Mouse (Mus musculus) kidney, embryonic 15.5 days (tissue): ENCODE data around the gene Prelid3b. TPM values are rescaled to one million over a fixed set of nuclear protein-coding genes. Genes with fewer than 3 reads are reported as not detected.

Experiments used
- ATAC-seq: fragments of 200-750 bp; cut with Nextera tagmentation; replicated peaks from 2 replicates; pipeline ENCODE4 v1.8.0; 2017; ENCODE audit warnings: moderate TSS enrichment; ENCODE audit not compliant: low FRiP score
- H3K27ac ChIP-seq: fragments of 300-500 bp; sonication (generic); 2 replicates; pipeline ENCODE4 v1.5.1; 2015; ENCODE audit warnings: mild to moderate bottlenecking, inconsistent platforms
- H3K27me3 ChIP-seq: fragments of 300-500 bp; sonication (generic); 2 replicates; pipeline ENCODE4 v1.6.1; 2015; ENCODE audit warnings: inconsistent platforms
- H3K36me3 ChIP-seq: fragments of 300-500 bp; sonication (generic); 2 replicates; pipeline ENCODE4 v1.6.1; 2015; ENCODE audit warnings: inconsistent platforms
- H3K4me1 ChIP-seq: fragments of 300-500 bp; sonication (generic); 2 replicates; pipeline ENCODE4 v1.6.1; 2015; ENCODE audit warnings: inconsistent platforms
- H3K4me2 ChIP-seq: fragments of 300-500 bp; sonication (generic); 2 replicates; pipeline ENCODE4 v1.6.1; 2015; ENCODE audit warnings: moderate library complexity, mild to moderate bottlenecking, inconsistent platforms
- H3K4me3 ChIP-seq: fragments of 300-500 bp; sonication (generic); replicated peaks from 2 replicates; pipeline ENCODE4 v1.5.1; 2015; ENCODE audit warnings: mild to moderate bottlenecking, inconsistent platforms
- H3K9ac ChIP-seq: fragments of 300-500 bp; sonication (generic); 2 replicates; pipeline ENCODE4 v1.6.1; 2015; ENCODE audit warnings: mild to moderate bottlenecking, inconsistent platforms
- H3K9me3 ChIP-seq: fragments of 300-500 bp; sonication (generic); replicated peaks from 2 replicates; pipeline ENCODE4 v1.6.1; 2016; ENCODE audit warnings: inconsistent platforms
- WGBS: fragments of 180-500 bp; shearing (Covaris S2); methylation state at CpG from one replicate; pipeline ENCODE4 v1.1.7; 2015; ENCODE audit warnings: mixed read lengths; 5-methylcytosine and 5-hydroxymethylcytosine counted together
- polyA plus RNA-seq: library from polyadenylated mRNA; unstranded; fragments of >200 nt; fragmentation: Nextera tagmentation; extraction: Ambion mirVana; gene quantifications from 2 replicates; pipeline ENCODE4 v1.2.1, GENCODE M21; 2015

Prelid3b gene
- polyA plus RNA-seq, 1 experiment from 2014 or later = 110 TPM

DNA sequence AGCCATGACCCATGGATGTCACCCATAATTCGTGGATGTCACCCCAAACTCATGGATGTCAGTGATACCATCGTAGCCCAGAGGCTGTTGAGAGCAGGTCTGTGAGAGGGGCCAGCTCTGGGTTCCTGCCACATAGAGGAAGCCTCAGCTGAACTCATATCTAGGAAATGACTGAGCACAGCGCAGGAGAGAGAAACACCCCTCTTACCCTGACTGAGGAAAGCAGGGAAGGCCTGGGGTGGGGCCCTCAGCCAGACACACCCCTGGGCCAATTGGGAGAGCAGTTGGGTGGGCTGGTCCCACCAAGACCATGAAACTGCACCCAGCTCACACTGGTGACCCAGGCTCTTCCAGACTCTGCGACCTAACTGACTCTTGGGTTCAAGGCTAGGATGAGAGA lies 22.5 kb downstream of the Prelid3b start, which contains the start of gene Tubb1:
Gene Tubb1 (plus strand): TSS at position 343 of the 400 bp plus-strand sequence.
- Histone ChIP-seq H3K9me3 (no peaks in the 10 kb centered on the region), H3K36me3 (no peaks in the 10 kb centered on the region), H3K9ac (no peak within 1 kb of the TSS), H3K4me3 (no peak within 1 kb of the TSS), H3K27ac (no peak within 1 kb of the TSS), H3K4me2 (no peak within 1 kb of the TSS), H3K4me1 (peaks cover 7% of the 10 kb centered on the region; the same call in 1 of the 2 replicates), H3K27me3 (no peaks in the 10 kb centered on the region)
- ATAC-seq = no peak
- WGBS = 73% methylated on average over 4 of the region's 4 CpGs

DNA sequence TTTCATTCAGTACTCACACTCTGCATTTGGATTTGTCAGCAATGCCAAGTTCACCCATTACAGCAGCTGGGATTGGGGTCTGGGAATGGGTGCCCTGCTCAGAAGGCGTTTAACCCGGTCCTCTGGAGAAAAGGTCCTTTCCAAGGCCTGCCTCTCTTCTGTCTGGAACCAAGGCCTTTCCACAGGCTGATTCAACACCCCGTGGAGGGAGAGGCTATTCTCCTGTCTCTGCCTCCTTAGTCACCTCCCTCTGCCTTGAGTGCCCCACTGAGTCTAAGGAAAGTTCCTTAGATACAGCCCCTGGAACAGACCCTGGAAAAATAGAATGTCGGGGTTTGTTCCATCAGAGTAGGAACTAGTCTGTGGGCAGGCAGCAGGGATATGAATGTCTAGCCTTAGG lies 24.5 kb downstream of the Prelid3b start:
- Histone ChIP-seq H3K27ac (no peak overlapping the region), H3K36me3 (no peaks in the 10 kb centered on the region), H3K4me1 (peaks cover 7% of the 10 kb centered on the region; the same call in 1 of the 2 replicates), H3K27me3 (no peaks in the 10 kb centered on the region), H3K9me3 (no peaks in the 10 kb centered on the region), H3K4me3 (no peak overlapping the region), H3K4me2 (no peak overlapping the region), H3K9ac (no peak overlapping the region)
- no peak for ATAC-seq
- 87% methylated on average over 4 of the region's 4 CpGs for WGBS

DNA sequence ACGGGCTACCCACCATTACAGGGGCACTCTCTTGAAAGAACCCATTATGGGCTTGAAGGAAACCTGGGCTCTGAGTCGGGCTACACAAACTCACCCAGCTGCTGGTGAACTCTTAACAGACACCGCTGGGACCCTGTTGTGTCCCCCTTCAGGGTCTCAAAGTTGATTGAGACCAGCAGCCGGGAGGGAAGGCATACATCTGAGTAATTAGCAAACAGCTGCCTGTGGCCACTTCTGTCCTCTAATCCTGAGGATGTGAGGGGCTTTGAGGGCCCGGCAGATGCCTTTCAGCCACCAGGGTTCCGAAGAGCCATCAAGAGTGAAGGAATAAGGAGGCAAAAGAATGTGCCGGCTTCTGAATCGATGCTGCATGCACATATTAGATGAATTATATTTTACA lies 26.0 kb downstream of the Prelid3b start:
- no peak for ATAC-seq
- no peaks in the 10 kb centered on the region for H3K27me3 ChIP-seq
- H3K36me3 ChIP-seq = no peaks in the 10 kb centered on the region
- H3K9me3 ChIP-seq = no peaks in the 10 kb centered on the region
- H3K9ac ChIP-seq = no peak overlapping the region
- 69% methylated on average over 8 of the region's 8 CpGs for WGBS
- peaks cover 17% of the 10 kb centered on the region for H3K4me1 ChIP-seq
- no peak overlapping the region for H3K4me3 ChIP-seq
- H3K27ac ChIP-seq = no peak overlapping the region
- no peak overlapping the region for H3K4me2 ChIP-seq

DNA sequence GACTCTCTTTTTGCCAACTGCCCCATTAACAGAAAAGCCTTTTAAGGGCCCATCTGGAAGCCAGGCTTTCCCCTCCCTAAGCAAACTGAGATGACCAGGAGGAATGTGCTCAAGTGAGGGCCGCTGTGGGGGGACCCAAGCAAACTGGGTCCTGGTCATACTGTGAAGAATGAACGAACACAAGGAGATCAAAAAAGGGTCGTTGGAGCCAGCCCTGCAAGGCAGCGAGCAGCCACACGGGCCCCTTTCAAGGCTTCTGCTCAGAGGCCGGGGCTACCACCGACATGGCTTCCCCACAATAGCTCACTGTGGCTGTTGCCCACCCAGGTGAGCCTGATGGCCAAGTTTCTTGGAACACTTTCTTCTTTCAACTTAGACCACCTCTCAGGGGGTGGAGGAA lies 26.4 kb downstream of the Prelid3b start:
- no peak; the same call in 1 of the 2 replicates for ATAC-seq
- no peak overlapping the region for H3K9ac ChIP-seq
- H3K4me3 ChIP-seq = no peak overlapping the region
- no peak overlapping the region for H3K27ac ChIP-seq
- no peaks in the 10 kb centered on the region for H3K9me3 ChIP-seq
- no peaks in the 10 kb centered on the region for H3K27me3 ChIP-seq
- H3K4me2 ChIP-seq = no peak overlapping the region
- H3K36me3 ChIP-seq = no peaks in the 10 kb centered on the region
- 45% methylated on average over 7 of the region's 7 CpGs for whole genome bisulfite sequencing
- H3K4me1 ChIP-seq = peaks cover 17% of the 10 kb centered on the region

DNA sequence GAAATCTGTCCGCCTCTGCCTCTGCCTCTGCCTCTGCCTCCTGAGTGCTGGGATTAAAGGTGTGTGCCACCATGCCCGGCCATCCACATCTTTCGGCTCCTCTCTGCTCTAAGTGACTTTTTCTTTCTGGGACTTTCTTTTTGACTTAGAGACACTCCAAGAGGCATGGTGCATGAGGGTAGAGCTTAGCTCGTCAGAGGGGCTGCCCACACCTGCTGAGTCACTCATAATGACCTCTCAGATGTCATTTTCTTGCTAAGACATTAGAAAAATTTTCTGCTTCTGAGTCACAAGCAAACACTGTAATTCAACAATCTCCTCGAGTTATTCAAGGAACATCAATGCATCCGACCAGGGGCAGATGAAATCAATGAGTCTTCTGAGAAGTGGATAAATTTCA lies 27.9 kb downstream of the Prelid3b start:
- 83% methylated on average over 6 of the region's 6 CpGs for WGBS
- H3K4me2 ChIP-seq = no peak overlapping the region
- H3K27me3 ChIP-seq = no peaks in the 10 kb centered on the region
- no peak for ATAC-seq
- no peak overlapping the region for H3K4me3 ChIP-seq
- no peak overlapping the region for H3K9ac ChIP-seq
- H3K36me3 ChIP-seq = no peaks in the 10 kb centered on the region
- H3K9me3 ChIP-seq = no peaks in the 10 kb centered on the region
- H3K27ac ChIP-seq = no peak overlapping the region
- H3K4me1 ChIP-seq = peaks cover 17% of the 10 kb centered on the region

DNA sequence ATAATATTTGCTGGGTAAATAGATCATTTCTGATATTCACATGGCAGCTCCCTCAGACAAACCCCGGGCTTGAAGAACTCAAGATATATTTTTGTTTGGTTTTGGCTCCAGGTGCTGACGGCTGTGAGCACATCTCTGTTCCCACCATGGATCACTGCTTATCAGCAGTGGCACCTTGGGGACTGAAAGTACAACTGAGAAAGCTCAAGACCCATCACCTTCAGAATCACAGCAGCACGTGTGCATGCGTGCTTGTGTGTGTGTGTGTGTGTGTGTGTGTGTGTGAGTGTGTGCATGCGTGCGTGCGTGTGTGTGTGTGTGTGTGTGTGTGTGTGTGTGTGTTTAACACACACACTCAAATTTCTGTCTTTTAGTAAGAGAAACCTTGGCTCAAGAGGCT lies 28.5 kb downstream of the Prelid3b start:
- Histone ChIP-seq H3K4me2 (no peak overlapping the region), H3K9ac (no peak overlapping the region), H3K4me1 (peaks cover 19% of the 10 kb centered on the region), H3K36me3 (no peaks in the 10 kb centered on the region), H3K27me3 (no peaks in the 10 kb centered on the region), H3K4me3 (no peak overlapping the region), H3K27ac (no peak overlapping the region), H3K9me3 (no peaks in the 10 kb centered on the region)
- no peak for ATAC-seq
- 87% methylated on average over 7 of the region's 7 CpGs for WGBS

DNA sequence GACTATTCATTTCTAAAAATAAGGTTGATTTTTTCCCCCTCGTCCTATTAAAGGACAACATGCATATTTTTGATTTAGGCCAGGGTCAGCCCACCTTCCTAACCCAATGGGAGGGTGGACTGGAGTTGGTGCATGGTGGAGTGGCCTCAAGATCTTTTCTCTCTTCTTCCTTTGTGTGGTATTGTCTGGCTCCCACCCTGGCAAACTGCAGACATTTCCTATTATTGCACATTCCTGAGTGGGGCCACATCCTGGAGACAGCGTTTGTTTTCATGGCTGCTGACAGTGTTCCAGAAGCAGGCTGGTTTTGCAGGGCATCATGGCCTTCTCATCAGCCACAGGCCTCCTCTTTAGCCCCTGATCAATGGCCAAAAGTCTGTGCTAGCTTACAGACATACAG lies 29.8 kb downstream of the Prelid3b start:
- H3K9ac ChIP-seq = no peak overlapping the region
- peaks cover 32% of the 10 kb centered on the region for H3K4me1 ChIP-seq
- no peak overlapping the region for H3K4me3 ChIP-seq
- no peaks in the 10 kb centered on the region for H3K9me3 ChIP-seq
- no peaks in the 10 kb centered on the region for H3K36me3 ChIP-seq
- ATAC-seq = no peak
- H3K4me2 ChIP-seq = no peak overlapping the region
- no peaks in the 10 kb centered on the region for H3K27me3 ChIP-seq
- WGBS = 59% methylated on average over 2 of the region's 2 CpGs
- H3K27ac ChIP-seq = no peak overlapping the region

DNA sequence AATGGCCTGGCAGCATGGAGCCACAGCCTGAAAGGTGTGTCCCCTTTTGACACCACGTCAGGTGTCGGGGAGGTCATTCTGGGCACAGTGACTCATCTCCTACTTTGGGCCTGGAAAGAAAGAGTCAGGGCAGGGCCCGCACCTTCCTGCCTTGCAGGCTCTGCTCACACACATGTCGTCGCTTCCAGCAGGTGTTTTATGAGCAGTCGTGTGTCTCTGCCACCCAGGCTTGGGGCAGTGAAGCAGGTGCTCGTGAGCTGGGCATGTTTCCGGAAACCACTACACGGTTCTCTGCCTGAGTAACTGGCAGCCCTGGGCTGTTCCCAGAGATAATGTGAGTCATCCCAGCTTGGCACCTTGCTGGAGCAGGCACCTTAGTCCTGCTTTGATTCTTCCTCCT lies 30.4 kb downstream of the Prelid3b start:
- no peak overlapping the region for H3K9ac ChIP-seq
- peaks cover 38% of the 10 kb centered on the region for H3K4me1 ChIP-seq
- H3K27ac ChIP-seq = no peak overlapping the region
- no peak for ATAC-seq
- H3K4me2 ChIP-seq = no peak overlapping the region
- no peaks in the 10 kb centered on the region for H3K36me3 ChIP-seq
- no peaks in the 10 kb centered on the region for H3K9me3 ChIP-seq
- no peak overlapping the region for H3K4me3 ChIP-seq
- no peaks in the 10 kb centered on the region for H3K27me3 ChIP-seq
- WGBS = 57% methylated on average over 9 of the region's 9 CpGs

DNA sequence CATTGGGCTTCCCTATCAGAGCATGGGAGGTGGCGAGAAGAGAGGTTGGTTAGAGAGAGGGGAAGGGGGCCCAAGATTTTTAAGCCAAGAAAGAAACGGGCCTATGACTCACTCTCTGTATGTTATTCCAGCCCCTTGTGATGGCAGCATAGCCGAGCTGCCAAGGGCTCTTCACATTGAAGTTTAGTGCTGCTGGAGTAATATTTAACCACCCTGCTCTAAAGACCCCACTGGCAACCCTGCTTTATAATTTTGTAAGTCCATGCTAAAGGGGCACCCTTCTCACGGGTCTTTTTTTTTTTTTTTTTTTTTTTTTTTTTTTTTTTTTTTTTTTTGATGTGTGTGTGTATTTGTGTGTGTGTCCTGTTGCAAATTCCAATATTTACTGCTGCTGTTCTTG lies 31.0 kb downstream of the Prelid3b start:
- Histone ChIP-seq H3K4me1 (peaks cover 40% of the 10 kb centered on the region), H3K36me3 (no peaks in the 10 kb centered on the region), H3K4me2 (no peak overlapping the region), H3K9ac (no peak overlapping the region), H3K4me3 (no peak overlapping the region), H3K27ac (no peak overlapping the region), H3K9me3 (no peaks in the 10 kb centered on the region), H3K27me3 (no peaks in the 10 kb centered on the region)
- no peak for ATAC-seq
- 63% methylated on average over 4 of the region's 4 CpGs for WGBS

DNA sequence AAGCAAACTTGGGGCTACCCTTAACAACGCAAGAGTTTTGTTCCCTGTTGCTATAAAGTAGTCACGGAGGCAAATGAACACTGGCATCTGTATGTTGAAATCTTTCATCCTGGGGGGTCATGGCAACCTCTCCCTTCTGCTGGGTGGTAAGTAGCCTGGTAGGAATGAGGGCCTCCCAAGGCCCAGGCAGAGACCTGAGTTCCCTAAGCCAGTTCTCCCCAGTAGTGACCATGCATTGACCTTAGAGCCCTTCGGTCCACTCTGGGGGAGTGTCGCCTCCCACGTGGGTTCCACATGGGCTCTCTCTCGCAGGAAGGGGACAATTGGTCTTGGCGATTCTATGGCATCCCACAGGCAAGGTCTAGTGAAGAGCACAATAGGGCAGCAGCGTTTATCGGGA lies 32.9 kb downstream of the Prelid3b start:
- WGBS = 85% methylated on average over 9 of the region's 9 CpGs
- Histone ChIP-seq H3K36me3 (peaks cover 5% of the 10 kb centered on the region; the same call in 1 of the 2 replicates), H3K9me3 (no peaks in the 10 kb centered on the region), H3K27me3 (no peaks in the 10 kb centered on the region), H3K4me2 (no peak overlapping the region), H3K4me1 (peaks cover 33% of the 10 kb centered on the region), H3K4me3 (no peak overlapping the region), H3K27ac (no peak overlapping the region), H3K9ac (no peak overlapping the region)
- ATAC-seq = no peak

DNA sequence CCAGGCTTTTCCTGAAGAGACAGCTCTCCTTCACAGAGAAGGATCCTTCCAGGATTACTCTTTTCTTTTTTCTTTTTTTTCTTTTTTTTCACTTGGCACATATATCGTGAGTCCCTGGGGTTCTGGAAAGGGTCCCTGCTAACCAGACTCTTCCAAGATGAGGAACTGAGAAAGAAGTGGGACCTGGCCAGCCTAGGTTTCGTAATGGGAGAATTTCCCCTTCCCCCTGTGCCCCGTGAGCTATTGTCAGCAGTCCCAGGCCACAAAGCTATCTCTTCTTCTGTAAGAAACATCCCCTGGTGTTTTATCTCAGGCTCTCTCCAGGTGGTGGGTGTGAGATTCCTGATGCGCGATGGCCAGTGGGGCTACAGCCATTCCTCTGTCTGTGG lies 33.4 kb downstream of the Prelid3b start:
- Histone ChIP-seq H3K4me1 (peaks cover 33% of the 10 kb centered on the region), H3K27me3 (no peaks in the 10 kb centered on the region), H3K9ac (no peak overlapping the region), H3K4me2 (peak overlapping the region; percentile 83), H3K9me3 (no peaks in the 10 kb centered on the region), H3K27ac (no peak overlapping the region), H3K36me3 (peaks cover 5% of the 10 kb centered on the region; the same call in 1 of the 2 replicates), H3K4me3 (no peak overlapping the region)
- WGBS = 66% methylated on average over 5 of the region's 5 CpGs
- ATAC-seq = no peak

DNA sequence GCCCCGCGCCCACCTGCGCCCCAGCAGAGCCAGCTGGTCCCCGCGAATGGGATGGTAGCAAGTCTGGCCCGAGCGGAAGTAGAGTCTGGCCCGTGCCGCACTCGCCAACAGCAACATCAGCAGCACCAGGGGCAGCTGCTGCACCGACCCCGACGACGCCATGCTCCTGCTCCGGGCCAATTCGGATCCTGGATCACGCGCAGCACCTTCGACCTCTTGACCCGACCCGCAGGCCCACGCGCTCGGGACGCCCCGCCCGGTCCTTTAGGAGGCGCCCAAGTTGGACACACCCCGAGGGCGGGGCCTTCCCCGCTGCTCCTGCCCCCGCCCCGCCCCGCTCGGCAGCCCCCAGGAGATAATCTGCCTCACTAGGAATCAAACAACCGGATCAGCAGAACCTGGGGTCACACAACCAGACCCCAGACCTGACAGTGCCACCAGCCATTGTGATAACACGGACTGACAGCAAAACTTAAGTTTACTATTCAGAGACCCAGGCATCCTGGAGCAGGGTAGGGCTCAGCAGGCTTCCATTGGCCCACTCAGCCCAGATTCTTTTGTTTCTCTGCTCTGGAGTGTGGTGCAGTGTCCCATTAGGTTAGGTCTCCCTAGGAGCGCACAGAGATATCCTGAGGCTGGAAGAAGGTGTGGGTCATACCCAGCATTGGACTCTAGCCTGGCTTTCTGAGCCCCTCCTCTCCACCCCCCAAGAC lies 34.0 kb downstream of the Prelid3b start, which contains the start of gene Ctsz:
Gene Ctsz (minus strand): TSS at position 303 of the 713 bp plus-strand sequence.
- Histone ChIP-seq H3K27ac (0 out of 2 replicates have a peak within 1 kb of the TSS, but pooled peaks have one; percentile 13), H3K4me2 (peak within 1 kb of the TSS; percentile 83), H3K9ac (peak within 1 kb of the TSS; percentile 50), H3K9me3 (no peaks in the 10 kb centered on the region), H3K27me3 (no peaks in the 10 kb centered on the region), H3K36me3 (peaks cover 5% of the 10 kb centered on the region; the same call in 1 of the 2 replicates), H3K4me3 (peak within 1 kb of the TSS; percentile 62), H3K4me1 (peaks cover 33% of the 10 kb centered on the region)
- under 1% methylated on average over 38 of the region's 38 CpGs for WGBS
- peak; percentile 83 for ATAC-seq
